Mouse (Mus musculus): ENCODE data around the gene Trpv4. TPM values are rescaled to one million over a fixed set of nuclear protein-coding genes. Genes with fewer than 3 reads are reported as not detected.
A peak's percentile ranks its signal among the peaks of the same experiment; 100 is the strongest.

The Trpv4 gene
- polyA plus RNA-seq, 1 experiment from 2014 or later: 0.46 TPM

GRCm38 (mm10) chr5:114618851-114619250, 39.4 kb downstream of the Trpv4 start:
- no peak overlapping the region for H3K27ac ChIP-seq (replicated peaks; ENCODE audit: low read depth, low read length)
- H3K9ac ChIP-seq (replicated peaks; ENCODE audit: low read length): no peak overlapping the region
- no peaks in the 10 kb centered on the region for H3K9me3 ChIP-seq (ENCODE audit: control insufficient read depth, low read length)
- no peak overlapping the region for H3K4me3 ChIP-seq (replicated peaks; ENCODE audit: low read depth, low read length)
- no peaks in the 10 kb centered on the region for H3K4me1 ChIP-seq (ENCODE audit: control insufficient read depth, insufficient read depth, low read length)
- ATAC-seq (ENCODE audit: low FRiP score, low TSS enrichment): no peak
- peak; percentile 91 for DNase-seq
- no peaks in the 10 kb centered on the region; the same call in 1 of the 2 replicates for H3K36me3 ChIP-seq (ENCODE audit: control insufficient read depth, insufficient read depth, low read length)
- H3K27me3 ChIP-seq (ENCODE audit: control insufficient read depth, insufficient read depth, low read length): no peaks in the 10 kb centered on the region
- 27% methylated on average over 8 of the region's 8 CpGs for WGBS
- H3K4me2 ChIP-seq (ENCODE audit: low read length): no peak overlapping the region

- no peak for DNase-seq
- Histone ChIP-seq H3K9me3 (ENCODE audit: control insufficient read depth, low read length) (no peaks in the 10 kb centered on the region), H3K4me1 (ENCODE audit: control insufficient read depth, insufficient read depth, low read length) (no peaks in the 10 kb centered on the region), H3K4me2 (ENCODE audit: low read length) (no peak overlapping the region), H3K9ac (replicated peaks; ENCODE audit: low read length) (no peak overlapping the region), H3K36me3 (ENCODE audit: control insufficient read depth, insufficient read depth, low read length) (peaks cover 4% of the 10 kb centered on the region; the same call in 1 of the 2 replicates), H3K4me3 (replicated peaks; ENCODE audit: low read depth, low read length) (no peak overlapping the region), H3K27ac (replicated peaks; ENCODE audit: low read depth, low read length) (no peak overlapping the region), H3K27me3 (ENCODE audit: control insufficient read depth, insufficient read depth, low read length) (no peaks in the 10 kb centered on the region)
- WGBS: 82% methylated on average over 12 of the region's 12 CpGs
- ATAC-seq (ENCODE audit: low FRiP score, low TSS enrichment): no peak
Measured at GRCm38 (mm10) chr5:114617809-114618208, 40.4 kb downstream of the Trpv4 start.

- Histone ChIP-seq H3K27ac (replicated peaks; ENCODE audit: low read depth, low read length) (no peak overlapping the region), H3K4me2 (ENCODE audit: low read length) (no peak overlapping the region), H3K4me3 (replicated peaks; ENCODE audit: low read depth, low read length) (no peak overlapping the region), H3K36me3 (ENCODE audit: control insufficient read depth, insufficient read depth, low read length) (peaks cover 14% of the 10 kb centered on the region), H3K9ac (replicated peaks; ENCODE audit: low read length) (no peak overlapping the region), H3K27me3 (ENCODE audit: control insufficient read depth, insufficient read depth, low read length) (no peaks in the 10 kb centered on the region), H3K4me1 (ENCODE audit: control insufficient read depth, insufficient read depth, low read length) (no peaks in the 10 kb centered on the region), H3K9me3 (ENCODE audit: control insufficient read depth, low read length) (no peaks in the 10 kb centered on the region)
- 82% methylated on average over 11 of the region's 11 CpGs for WGBS
- no peak for ATAC-seq (ENCODE audit: low FRiP score, low TSS enrichment)
- no peak for DNase-seq
Measured at GRCm38 (mm10) chr5:114616336-114617061, 41.7 kb downstream of the Trpv4 start.

- Histone ChIP-seq H3K36me3 (ENCODE audit: control insufficient read depth, insufficient read depth, low read length) (peaks cover 17% of the 10 kb centered on the region), H3K27ac (replicated peaks; ENCODE audit: low read depth, low read length) (no peak overlapping the region), H3K9me3 (ENCODE audit: control insufficient read depth, low read length) (no peaks in the 10 kb centered on the region), H3K4me3 (replicated peaks; ENCODE audit: low read depth, low read length) (no peak overlapping the region), H3K9ac (replicated peaks; ENCODE audit: low read length) (no peak overlapping the region), H3K4me1 (ENCODE audit: control insufficient read depth, insufficient read depth, low read length) (no peaks in the 10 kb centered on the region), H3K4me2 (ENCODE audit: low read length) (no peak overlapping the region), H3K27me3 (ENCODE audit: control insufficient read depth, insufficient read depth, low read length) (no peaks in the 10 kb centered on the region)
- WGBS: 65% methylated on average over 7 of the region's 7 CpGs
- ATAC-seq (ENCODE audit: low FRiP score, low TSS enrichment) (no peak), DNase-seq (no peak)
Measured at GRCm38 (mm10) chr5:114614863-114615262, 43.4 kb downstream of the Trpv4 start.

GRCm38 (mm10) chr5:114611968-114612608, 46.1 kb downstream of the Trpv4 start:
- Histone ChIP-seq H3K36me3 (ENCODE audit: control insufficient read depth, insufficient read depth, low read length) (peaks cover 17% of the 10 kb centered on the region), H3K4me2 (ENCODE audit: low read length) (no peak overlapping the region), H3K9me3 (ENCODE audit: control insufficient read depth, low read length) (no peaks in the 10 kb centered on the region), H3K4me1 (ENCODE audit: control insufficient read depth, insufficient read depth, low read length) (peaks cover 19% of the 10 kb centered on the region), H3K27me3 (ENCODE audit: control insufficient read depth, insufficient read depth, low read length) (no peaks in the 10 kb centered on the region), H3K9ac (replicated peaks; ENCODE audit: low read length) (no peak overlapping the region), H3K27ac (replicated peaks; ENCODE audit: low read depth, low read length) (no peak overlapping the region), H3K4me3 (replicated peaks; ENCODE audit: low read depth, low read length) (no peak overlapping the region)
- no peak for ATAC-seq (ENCODE audit: low FRiP score, low TSS enrichment)
- WGBS: 73% methylated on average over 25 of the region's 25 CpGs
- DNase-seq: peak; percentile 63

- Histone ChIP-seq H3K4me1 (ENCODE audit: control insufficient read depth, insufficient read depth, low read length) (peaks cover 19% of the 10 kb centered on the region), H3K9ac (replicated peaks; ENCODE audit: low read length) (no peak overlapping the region), H3K36me3 (ENCODE audit: control insufficient read depth, insufficient read depth, low read length) (peaks cover 17% of the 10 kb centered on the region), H3K9me3 (ENCODE audit: control insufficient read depth, low read length) (no peaks in the 10 kb centered on the region), H3K27me3 (ENCODE audit: control insufficient read depth, insufficient read depth, low read length) (no peaks in the 10 kb centered on the region), H3K4me2 (ENCODE audit: low read length) (no peak overlapping the region), H3K4me3 (replicated peaks; ENCODE audit: low read depth, low read length) (no peak overlapping the region), H3K27ac (replicated peaks; ENCODE audit: low read depth, low read length) (no peak overlapping the region)
- DNase-seq (no peak), ATAC-seq (ENCODE audit: low FRiP score, low TSS enrichment) (no peak)
- WGBS: 93% methylated on average over 10 of the region's 10 CpGs
Measured at GRCm38 (mm10) chr5:114611256-114611655, 47.0 kb downstream of the Trpv4 start.

GRCm38 (mm10) chr5:114608516-114608915, 49.7 kb downstream of the Trpv4 start:
- Histone ChIP-seq H3K4me1 (ENCODE audit: control insufficient read depth, insufficient read depth, low read length) (peaks cover 39% of the 10 kb centered on the region), H3K36me3 (ENCODE audit: control insufficient read depth, insufficient read depth, low read length) (peaks cover 17% of the 10 kb centered on the region), H3K27me3 (ENCODE audit: control insufficient read depth, insufficient read depth, low read length) (no peaks in the 10 kb centered on the region), H3K9me3 (ENCODE audit: control insufficient read depth, low read length) (no peaks in the 10 kb centered on the region), H3K4me2 (ENCODE audit: low read length) (peak overlapping the region; percentile 22; the same call in 1 of the 2 replicates), H3K4me3 (replicated peaks; ENCODE audit: low read depth, low read length) (no peak overlapping the region), H3K27ac (replicated peaks; ENCODE audit: low read depth, low read length) (peak overlapping the region; percentile 68), H3K9ac (replicated peaks; ENCODE audit: low read length) (0 out of 2 replicates have a peak overlapping the region, but pooled peaks have one; percentile 9)
- ATAC-seq (ENCODE audit: low FRiP score, low TSS enrichment): no peak
- peak; percentile 91 for DNase-seq
- 3% methylated on average over 12 of the region's 12 CpGs for WGBS

GRCm38 (mm10) chr5:114607651-114608050, 50.6 kb downstream of the Trpv4 start:
- Histone ChIP-seq H3K27me3 (ENCODE audit: control insufficient read depth, insufficient read depth, low read length) (no peaks in the 10 kb centered on the region), H3K4me3 (replicated peaks; ENCODE audit: low read depth, low read length) (no peak overlapping the region), H3K4me2 (ENCODE audit: low read length) (no peak overlapping the region), H3K27ac (replicated peaks; ENCODE audit: low read depth, low read length) (peak overlapping the region; percentile 68; the same call in 1 of the 2 replicates), H3K4me1 (ENCODE audit: control insufficient read depth, insufficient read depth, low read length) (peaks cover 39% of the 10 kb centered on the region), H3K36me3 (ENCODE audit: control insufficient read depth, insufficient read depth, low read length) (peaks cover 11% of the 10 kb centered on the region), H3K9me3 (ENCODE audit: control insufficient read depth, low read length) (no peaks in the 10 kb centered on the region), H3K9ac (replicated peaks; ENCODE audit: low read length) (0 out of 2 replicates have a peak overlapping the region, but pooled peaks have one; percentile 26)
- ATAC-seq (ENCODE audit: low FRiP score, low TSS enrichment) (0 out of 2 replicates have a peak, but pooled peaks have one; percentile 5), DNase-seq (peak; percentile 82)
- 61% methylated on average over 8 of the region's 8 CpGs for WGBS
